Mouse (Mus musculus): Measurements from ENCODE around the gene Gm5134. TPM values are rescaled to one million over a fixed set of nuclear protein-coding genes. Genes with fewer than 3 reads are reported as not detected.

Gene Gm5134
- 0.14 TPM in 1 of 2 replicates, not detected in the other for polyA plus RNA-seq (2014; fragmentation: Nextera tagmentation; extraction: Ambion mirVana)

- Histone ChIP-seq H3K4me1 (replicated peaks; ENCODE audit: control insufficient read depth, insufficient read depth, low read length) (peaks cover 11% of the 10 kb centered on the region), H3K9me3 (ENCODE audit: control insufficient read depth, low read length) (no peaks in the 10 kb centered on the region), H3K4me3 (replicated peaks; ENCODE audit: low read length) (peak within 1 kb of the TSS; percentile 8; the same call in 1 of the 2 replicates), H3K36me3 (replicated peaks; ENCODE audit: control insufficient read depth, insufficient read depth) (no peaks in the 10 kb centered on the region), H3K27ac (no peak within 1 kb of the TSS), H3K9ac (no peak within 1 kb of the TSS), H3K4me2 (replicated peaks) (peak within 1 kb of the TSS; percentile 38), H3K27me3 (ENCODE audit: control insufficient read depth, insufficient read depth, low read length) (peaks cover 19% of the 10 kb centered on the region; the same call in 1 of the 2 replicates)
- ATAC-seq (ENCODE audit: low FRiP score), result no peak
- DNase-seq (ENCODE audit: low spot score), result no peak
- WGBS, result 25% methylated on average over 20 of the region's 20 CpGs
Observed at GRCm38 (mm10) chr10:75954381-75954811, at the start of gene Gm5134. Gene Gm5134 (plus strand): TSS chr10:75954514.

- DNase-seq (ENCODE audit: low spot score), result no peak
- Histone ChIP-seq H3K9ac (no peak overlapping the region), H3K4me1 (replicated peaks; ENCODE audit: control insufficient read depth, insufficient read depth, low read length) (no peaks in the 10 kb centered on the region), H3K27ac (no peak overlapping the region), H3K4me2 (replicated peaks) (no peak overlapping the region), H3K4me3 (replicated peaks; ENCODE audit: low read length) (no peak overlapping the region), H3K36me3 (replicated peaks; ENCODE audit: control insufficient read depth, insufficient read depth) (peaks cover 97% of the 10 kb centered on the region), H3K27me3 (ENCODE audit: control insufficient read depth, insufficient read depth, low read length) (no peaks in the 10 kb centered on the region), H3K9me3 (ENCODE audit: control insufficient read depth, low read length) (no peaks in the 10 kb centered on the region)
- no peak for ATAC-seq (ENCODE audit: low FRiP score)
- WGBS, result 96% methylated on average over 4 of the region's 4 CpGs
Observed at GRCm38 (mm10) chr10:75906882-75907281, 47.4 kb upstream of the Gm5134 start.

GRCm38 (mm10) chr10:75910698-75911097, 43.6 kb upstream of the Gm5134 start:
- no peaks in the 10 kb centered on the region for H3K4me1 ChIP-seq (replicated peaks; ENCODE audit: control insufficient read depth, insufficient read depth, low read length)
- no peak for ATAC-seq (ENCODE audit: low FRiP score)
- WGBS, result 85% methylated on average over 2 of the region's 2 CpGs
- H3K36me3 ChIP-seq (replicated peaks; ENCODE audit: control insufficient read depth, insufficient read depth), result peaks cover 89% of the 10 kb centered on the region
- no peaks in the 10 kb centered on the region for H3K27me3 ChIP-seq (ENCODE audit: control insufficient read depth, insufficient read depth, low read length)
- H3K9ac ChIP-seq, result no peak overlapping the region
- no peak overlapping the region for H3K4me2 ChIP-seq (replicated peaks)
- DNase-seq (ENCODE audit: low spot score), result no peak
- no peak overlapping the region for H3K27ac ChIP-seq
- no peaks in the 10 kb centered on the region for H3K9me3 ChIP-seq (ENCODE audit: control insufficient read depth, low read length)
- no peak overlapping the region for H3K4me3 ChIP-seq (replicated peaks; ENCODE audit: low read length)

- Histone ChIP-seq H3K36me3 (replicated peaks; ENCODE audit: control insufficient read depth, insufficient read depth) (peaks cover 87% of the 10 kb centered on the region), H3K9ac (no peak overlapping the region), H3K4me3 (replicated peaks; ENCODE audit: low read length) (no peak overlapping the region), H3K4me1 (replicated peaks; ENCODE audit: control insufficient read depth, insufficient read depth, low read length) (peaks cover under 1% of the 10 kb centered on the region; the same call in 1 of the 2 replicates), H3K27ac (no peak overlapping the region), H3K9me3 (ENCODE audit: control insufficient read depth, low read length) (no peaks in the 10 kb centered on the region), H3K27me3 (ENCODE audit: control insufficient read depth, insufficient read depth, low read length) (no peaks in the 10 kb centered on the region), H3K4me2 (replicated peaks) (no peak overlapping the region)
- no peak for ATAC-seq (ENCODE audit: low FRiP score)
- 80% methylated on average over 6 of the region's 6 CpGs for WGBS
- no peak for DNase-seq (ENCODE audit: low spot score)
Observed at GRCm38 (mm10) chr10:75913013-75913589, 41.2 kb upstream of the Gm5134 start.

GRCm38 (mm10) chr10:75915557-75915956, 38.8 kb upstream of the Gm5134 start:
- Histone ChIP-seq H3K4me1 (replicated peaks; ENCODE audit: control insufficient read depth, insufficient read depth, low read length) (peaks cover 25% of the 10 kb centered on the region), H3K4me3 (replicated peaks; ENCODE audit: low read length) (no peak overlapping the region), H3K9me3 (ENCODE audit: control insufficient read depth, low read length) (no peaks in the 10 kb centered on the region), H3K36me3 (replicated peaks; ENCODE audit: control insufficient read depth, insufficient read depth) (peaks cover 73% of the 10 kb centered on the region), H3K9ac (no peak overlapping the region), H3K4me2 (replicated peaks) (no peak overlapping the region), H3K27me3 (ENCODE audit: control insufficient read depth, insufficient read depth, low read length) (no peaks in the 10 kb centered on the region), H3K27ac (no peak overlapping the region)
- 94% methylated on average over 7 of the region's 7 CpGs for WGBS
- DNase-seq (ENCODE audit: low spot score), result no peak
- ATAC-seq (ENCODE audit: low FRiP score), result no peak

GRCm38 (mm10) chr10:75916840-75917239, 37.5 kb upstream of the Gm5134 start:
- Histone ChIP-seq H3K27ac (no peak overlapping the region), H3K4me3 (replicated peaks; ENCODE audit: low read length) (no peak overlapping the region), H3K27me3 (ENCODE audit: control insufficient read depth, insufficient read depth, low read length) (no peaks in the 10 kb centered on the region), H3K4me1 (replicated peaks; ENCODE audit: control insufficient read depth, insufficient read depth, low read length) (peaks cover 26% of the 10 kb centered on the region), H3K9me3 (ENCODE audit: control insufficient read depth, low read length) (no peaks in the 10 kb centered on the region), H3K36me3 (replicated peaks; ENCODE audit: control insufficient read depth, insufficient read depth) (peaks cover 61% of the 10 kb centered on the region), H3K4me2 (replicated peaks) (no peak overlapping the region), H3K9ac (no peak overlapping the region)
- ATAC-seq (ENCODE audit: low FRiP score) (no peak), DNase-seq (ENCODE audit: low spot score) (no peak)
- WGBS, result 80% methylated on average over 8 of the region's 8 CpGs

- WGBS, result 76% methylated on average over 5 of the region's 5 CpGs
- Histone ChIP-seq H3K4me2 (replicated peaks) (peak overlapping the region; percentile 73), H3K9ac (no peak overlapping the region), H3K4me3 (replicated peaks; ENCODE audit: low read length) (peak overlapping the region; percentile 7; the same call in 1 of the 2 replicates), H3K27me3 (ENCODE audit: control insufficient read depth, insufficient read depth, low read length) (no peaks in the 10 kb centered on the region), H3K9me3 (ENCODE audit: control insufficient read depth, low read length) (no peaks in the 10 kb centered on the region), H3K36me3 (replicated peaks; ENCODE audit: control insufficient read depth, insufficient read depth) (peaks cover 44% of the 10 kb centered on the region), H3K4me1 (replicated peaks; ENCODE audit: control insufficient read depth, insufficient read depth, low read length) (peaks cover 38% of the 10 kb centered on the region), H3K27ac (no peak overlapping the region)
- DNase-seq (ENCODE audit: low spot score) (no peak), ATAC-seq (ENCODE audit: low FRiP score) (no peak)
Observed at GRCm38 (mm10) chr10:75919026-75919425, 35.3 kb upstream of the Gm5134 start.

GRCm38 (mm10) chr10:75921026-75921725, 33.1 kb upstream of the Gm5134 start, which contains the start of gene Smarcb1:
Gene Smarcb1 (minus strand): TSS chr10:75921617.
- Histone ChIP-seq H3K9ac (peak within 1 kb of the TSS; percentile 92), H3K9me3 (ENCODE audit: control insufficient read depth, low read length) (no peaks in the 10 kb centered on the region), H3K4me2 (replicated peaks) (peak within 1 kb of the TSS; percentile 73), H3K4me1 (replicated peaks; ENCODE audit: control insufficient read depth, insufficient read depth, low read length) (peaks cover 38% of the 10 kb centered on the region), H3K27ac (peak within 1 kb of the TSS; percentile 97), H3K27me3 (ENCODE audit: control insufficient read depth, insufficient read depth, low read length) (no peaks in the 10 kb centered on the region), H3K36me3 (replicated peaks; ENCODE audit: control insufficient read depth, insufficient read depth) (peaks cover 27% of the 10 kb centered on the region), H3K4me3 (replicated peaks; ENCODE audit: low read length) (peak within 1 kb of the TSS; percentile 69)
- under 1% methylated on average over 76 of the region's 76 CpGs for WGBS
- DNase-seq (ENCODE audit: low spot score) (peak; percentile 98), ATAC-seq (ENCODE audit: low FRiP score) (peak; percentile 89)

GRCm38 (mm10) chr10:75921726-75922560, 32.4 kb upstream of the Gm5134 start:
- H3K4me1 ChIP-seq (replicated peaks; ENCODE audit: control insufficient read depth, insufficient read depth, low read length), result peaks cover 38% of the 10 kb centered on the region
- H3K27ac ChIP-seq, result peak overlapping the region; percentile 97
- DNase-seq (ENCODE audit: low spot score), result peak; percentile 49
- WGBS, result 4% methylated on average over 22 of the region's 22 CpGs
- peaks cover 19% of the 10 kb centered on the region for H3K36me3 ChIP-seq (replicated peaks; ENCODE audit: control insufficient read depth, insufficient read depth)
- no peaks in the 10 kb centered on the region for H3K9me3 ChIP-seq (ENCODE audit: control insufficient read depth, low read length)
- H3K4me3 ChIP-seq (replicated peaks; ENCODE audit: low read length), result peak overlapping the region; percentile 69
- peak overlapping the region; percentile 92 for H3K9ac ChIP-seq
- peak overlapping the region; percentile 73 for H3K4me2 ChIP-seq (replicated peaks)
- peak; percentile 62 for ATAC-seq (ENCODE audit: low FRiP score)
- H3K27me3 ChIP-seq (ENCODE audit: control insufficient read depth, insufficient read depth, low read length), result no peaks in the 10 kb centered on the region
